Comparison of ENCODE assay signal across 7 mouse cellular contexts in genomic region chr8:84840248-84840999, GRCm38 (mm10). TPM values are rescaled to one million over a fixed set of nuclear protein-coding genes. Genes with fewer than 3 reads are reported as not detected.
A peak's percentile ranks its signal among the peaks of the same experiment; 100 is the strongest.
DNase-seq lines count a peak whose midpoint lies in the region; ATAC-seq lines count a peak whose summit lies in the region.

Gene Rad23a, minus strand, starts transcription at chr8:84840665.

- no peaks in the 10 kb centered on the region for H3K27me3 ChIP-seq in intestine, embryonic 15.5 days (replicated peaks)
- H3K27me3 ChIP-seq in midbrain, embryonic 10.5 days (ENCODE audit: low read depth, poor library complexity, severe bottlenecking): no peaks in the 10 kb centered on the region

- intact Hi-C loops in gastrocnemius, postnatal 36 days (cut with DNase I): no loop called here
- intact Hi-C loops in left cerebral cortex, postnatal 25 days (cut with DNase I): no loop called here

- WGBS in intestine, embryonic 15.5 days: under 1% methylated on average over 55 of the region's 55 CpGs
- WGBS in midbrain, embryonic 10.5 days: under 1% methylated on average over 55 of the region's 55 CpGs

- peak within 1 kb of the TSS; percentile 62 for H3K4me2 ChIP-seq in intestine, embryonic 15.5 days (replicated peaks)

- peaks cover 24% of the 10 kb centered on the region for H3K4me1 ChIP-seq in intestine, embryonic 15.5 days (replicated peaks)
- H3K4me1 ChIP-seq in midbrain, embryonic 10.5 days: peaks cover 61% of the 10 kb centered on the region

- peaks cover 61% of the 10 kb centered on the region for H3K36me3 ChIP-seq in intestine, embryonic 15.5 days
- peaks cover 83% of the 10 kb centered on the region for H3K36me3 ChIP-seq in midbrain, embryonic 10.5 days

- H3K27ac ChIP-seq in intestine, embryonic 15.5 days: peak within 1 kb of the TSS; percentile 83
- peak within 1 kb of the TSS; percentile 97 for H3K27ac ChIP-seq in midbrain, embryonic 10.5 days (replicated peaks)

- no peaks in the 10 kb centered on the region for H3K9me3 ChIP-seq in intestine, embryonic 15.5 days
- H3K9me3 ChIP-seq in midbrain, embryonic 10.5 days (replicated peaks): no peaks in the 10 kb centered on the region

- H3K9ac ChIP-seq in intestine, embryonic 15.5 days: peak within 1 kb of the TSS; percentile 89

- peak; percentile 97 for ATAC-seq in intestine, embryonic 15.5 days

- peak within 1 kb of the TSS; percentile 74 for H3K4me3 ChIP-seq in intestine, embryonic 15.5 days (replicated peaks)
- peak within 1 kb of the TSS; percentile 92 for H3K4me3 ChIP-seq in midbrain, embryonic 10.5 days

- peak; percentile 94 for DNase-seq in adrenal gland, adult 2 months
- DNase-seq in embryo, embryonic 11.5 days (ENCODE audit: low read depth, low spot score): peak; percentile 91
- peak; percentile 80 to 83 for DNase-seq in gastrocnemius, postnatal 36 days
- DNase-seq in left cerebral cortex, postnatal 25 days (ENCODE audit: low spot score in 2 of 2): peak; percentile 92 to 96
- peak; percentile 94 for DNase-seq in midbrain, embryonic 10.5 days (ENCODE audit: low spot score)
- DNase-seq in right cerebral cortex, postnatal 4 days: peak; percentile 90

RNA-seq across cellular contexts. Expression of gene Rad23a, which starts in this region (rescaled TPM):
- 100 to 1,000 TPM; 122 to 141 TPM for total RNA-seq in adrenal gland, adult 2 months (2021)
- polyA plus RNA-seq in adrenal gland, adult 2 months (2012; rRNA removed): 128 and 131 TPM in 2 replicates
- 100 to 1,000 TPM; 136 to 151 TPM for total RNA-seq in gastrocnemius, postnatal 36 days (2021)
- 102 and 106 TPM in 2 replicates for polyA plus RNA-seq in intestine, embryonic 15.5 days (2015; fragmentation: Nextera tagmentation; extraction: Ambion mirVana)
- 10 to 100 TPM; 67.8 to 73.7 TPM for total RNA-seq in left cerebral cortex, postnatal 25 days (2021)
- 124 and 131 TPM in 2 replicates for polyA plus RNA-seq in midbrain, embryonic 10.5 days (2016; fragmentation: Nextera tagmentation; extraction: Ambion mirVana)

Comparison
In these comparisons a context has a peak if more than half of its experiments do, and no peak if none do; other contexts are left out.
1. Peak in every context shown above with its lines: DNase-seq, ATAC-seq, H3K4me3 ChIP-seq and H3K27ac ChIP-seq.